Mouse (Mus musculus) embryonic fibroblast, embryonic 13.5 days (primary cell): ENCODE measurements around the gene Gm8212. TPM values are rescaled to one million over a fixed set of nuclear protein-coding genes. Genes with fewer than 3 reads are reported as not detected.
"Not testable (repeated sequence)": the region's sequence is repeated elsewhere in the genome, so short reads cannot be mapped to it uniquely, and the experiment has no call there.

Experiments used
- H3K27ac ChIP-seq: 2 replicates; pipeline ENCODE4 v1.5.1; 2012; ENCODE audit warnings: low read length, control low read depth, inconsistent platforms; ENCODE audit not compliant: insufficient read depth
- H3K4me1 ChIP-seq: 2 replicates; pipeline ENCODE4 v1.6.1; 2011; ENCODE audit warnings: low read length; ENCODE audit not compliant: control insufficient read depth, insufficient read depth
- H3K4me3 ChIP-seq: 2 replicates; pipeline ENCODE4 v1.5.1; 2011; ENCODE audit warnings: mild to moderate bottlenecking, control low read depth, low read length; ENCODE audit not compliant: insufficient read depth
- CTCF ChIP-seq: IDR thresholded peaks from 2 replicates; pipeline ENCODE4 v1.5.1; 2011; ENCODE audit warnings: mild to moderate bottlenecking, control low read depth, low read length, moderate library complexity, borderline replicate concordance; ENCODE audit not compliant: insufficient read depth
- POLR2A ChIP-seq: IDR thresholded peaks from 2 replicates; pipeline ENCODE4 v1.6.1; 2011; ENCODE audit warnings: low read depth, mild to moderate bottlenecking, control low read depth, low read length, moderate library complexity
- polyA plus RNA-seq: library from polyadenylated mRNA; stranded (reverse); fragments of >200 nt; gene quantifications from 2 replicates; pipeline ENCODE4 v1.2.4, GENCODE M21; 2011; ENCODE audit warnings: low read depth; ENCODE audit not compliant: missing spikeins, insufficient read length

The Gm8212 gene
- not detected in 2 replicates for polyA plus RNA-seq

- not testable (repeated sequence) for H3K27ac ChIP-seq, H3K4me1 ChIP-seq, H3K4me3 ChIP-seq
Measured at GRCm38 (mm10) chr14:44197361-44197760, at the start of gene Gm8212. Gene Gm8212, plus strand, starts transcription at chr14:44197661.

GRCm38 (mm10) chr14:44213154-44213553 lies 15.7 kb downstream of the Gm8212 start, which contains the start of gene 4930503E14Rik:
Gene 4930503E14Rik, minus strand, starts transcription at chr14:44213254.
- H3K27ac ChIP-seq, H3K4me1 ChIP-seq, H3K4me3 ChIP-seq: not testable (repeated sequence)

DNA sequence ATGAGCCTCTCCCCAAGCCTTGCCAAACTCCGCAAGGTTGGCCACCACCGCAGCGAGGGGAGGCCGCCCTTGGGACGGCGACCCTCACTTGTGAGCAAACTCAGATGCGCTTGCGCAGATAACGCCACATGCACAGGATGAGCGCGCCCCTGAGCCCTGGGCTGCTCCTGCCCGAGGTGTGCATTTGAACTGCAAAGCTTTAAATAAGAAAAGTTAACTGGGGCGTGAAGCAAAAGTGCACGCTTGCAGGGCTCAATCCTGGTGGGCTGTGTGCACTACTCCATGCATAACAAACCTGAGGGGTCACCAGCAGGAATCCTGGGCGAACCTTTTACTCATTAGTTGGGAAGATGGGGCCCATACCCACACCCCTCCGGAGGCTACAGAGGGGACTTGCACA lies 50.6 kb downstream of the Gm8212 start:
- H3K4me1 ChIP-seq, result no peaks in the 10 kb centered on the region
- TF ChIP-seq POLR2A (no peak), CTCF (no peak)
- no peak overlapping the region for H3K4me3 ChIP-seq
- no peak overlapping the region for H3K27ac ChIP-seq

Other genes with a start within 250 kb of the Gm8212 start
- not detected in 2 replicates for gene Ang5, start 240.6 kb upstream of the Gm8212 start, polyA plus RNA-seq
- not detected in 2 replicates for gene Ang6, start 195.4 kb upstream of the Gm8212 start, polyA plus RNA-seq
- not detected in 2 replicates for gene Ear2, start 95.0 kb upstream of the Gm8212 start, polyA plus RNA-seq
- not detected in 2 replicates for gene Gm3327, start 73.8 kb upstream of the Gm8212 start, polyA plus RNA-seq
- gene 4930503E14Rik, start 15.6 kb downstream of the Gm8212 start, polyA plus RNA-seq, result not detected in 2 replicates
- gene Gm8220, start 87.9 kb downstream of the Gm8212 start, polyA plus RNA-seq, result not detected in 2 replicates
- not detected in 2 replicates for gene Gm5930, start 140.9 kb downstream of the Gm8212 start, polyA plus RNA-seq
- gene Gm8229, start 167.7 kb downstream of the Gm8212 start, polyA plus RNA-seq, result not detected in 2 replicates
- gene Gm3371, start 213.0 kb downstream of the Gm8212 start, polyA plus RNA-seq, result not detected in 2 replicates
- not detected in 2 replicates for gene Gm8232, start 236.0 kb downstream of the Gm8212 start, polyA plus RNA-seq